Mouse (Mus musculus) stomach, postnatal 0 days (tissue): Measurements from ENCODE around the gene Svs2. TPM values are rescaled to one million over a fixed set of nuclear protein-coding genes. Genes with fewer than 3 reads are reported as not detected.
"Not testable (repeated sequence)": the region's sequence is repeated elsewhere in the genome, so short reads cannot be mapped to it uniquely, and the experiment has no call there.

Experiments
- ATAC-seq: fragments of 200-750 bp; cut with Nextera tagmentation; 2 replicates; pipeline ENCODE4 v1.8.0; 2017; ENCODE audit not compliant: low FRiP score, low TSS enrichment
- DNase-seq: peaks from one replicate; pipeline ENCODE4 v3.0.0-alpha.2; 2016; ENCODE audit warnings: low spot score
- H3K27ac ChIP-seq: fragments of 300-500 bp; sonication (generic); replicated peaks from 2 replicates; pipeline ENCODE4 v1.5.1; 2014; ENCODE audit warnings: mild to moderate bottlenecking, control low read depth
- H3K27me3 ChIP-seq: fragments of 300-500 bp; sonication (generic); 2 replicates; pipeline ENCODE4 v1.6.1; 2014; ENCODE audit warnings: low read length; ENCODE audit not compliant: control insufficient read depth, insufficient read depth
- H3K36me3 ChIP-seq: fragments of 300-500 bp; sonication (generic); 2 replicates; pipeline ENCODE4 v1.6.1; 2014; ENCODE audit warnings: low read length, mixed read lengths; ENCODE audit not compliant: control insufficient read depth, insufficient read depth
- H3K4me1 ChIP-seq: fragments of 300-500 bp; sonication (generic); replicated peaks from 2 replicates; pipeline ENCODE4 v1.6.1; 2014; ENCODE audit warnings: antibody characterized with exemption; ENCODE audit not compliant: control insufficient read depth, insufficient read depth
- H3K4me2 ChIP-seq: fragments of 300-500 bp; sonication (generic); replicated peaks from 2 replicates; pipeline ENCODE4 v1.6.1; 2014; ENCODE audit warnings: low read depth, mild to moderate bottlenecking, control low read depth, moderate library complexity
- H3K4me3 ChIP-seq: fragments of 300-500 bp; sonication (generic); 2 replicates; pipeline ENCODE4 v1.5.1; 2014; ENCODE audit warnings: low read depth, low read length, control low read depth
- H3K9ac ChIP-seq: fragments of 300-500 bp; sonication (generic); 2 replicates; pipeline ENCODE4 v1.6.1; 2014; ENCODE audit warnings: mild to moderate bottlenecking, low read length, control low read depth, mixed read lengths
- H3K9me3 ChIP-seq: fragments of 300-500 bp; sonication (generic); 2 replicates; pipeline ENCODE4 v1.6.1; 2016; ENCODE audit warnings: low read length; ENCODE audit not compliant: control insufficient read depth
- CTCF ChIP-seq: IDR thresholded peaks from 2 replicates; pipeline ENCODE4 v1.5.1; 2016; ENCODE audit warnings: antibody characterized with exemption, low read depth, mild to moderate bottlenecking, moderate library complexity
- EP300 ChIP-seq: optimal IDR thresholded peaks from 2 replicates; pipeline ENCODE3; 2016; ENCODE audit warnings: antibody characterized with exemption
- WGBS: fragments of 180-500 bp; shearing (Covaris S2); extraction: QIAGEN DNeasy Blood & Tissue Kit; methylation state at CpG from one replicate; pipeline ENCODE4 v1.1.7; 2014; 5-methylcytosine and 5-hydroxymethylcytosine counted together
- polyA plus RNA-seq: library from polyadenylated mRNA; unstranded; fragments of >200 nt; fragmentation: Nextera tagmentation; extraction: Ambion mirVana; gene quantifications from 2 replicates; pipeline ENCODE4 v1.2.1, GENCODE M21; 2015

Svs2 gene
- polyA plus RNA-seq = not detected in 2 replicates

DNA sequence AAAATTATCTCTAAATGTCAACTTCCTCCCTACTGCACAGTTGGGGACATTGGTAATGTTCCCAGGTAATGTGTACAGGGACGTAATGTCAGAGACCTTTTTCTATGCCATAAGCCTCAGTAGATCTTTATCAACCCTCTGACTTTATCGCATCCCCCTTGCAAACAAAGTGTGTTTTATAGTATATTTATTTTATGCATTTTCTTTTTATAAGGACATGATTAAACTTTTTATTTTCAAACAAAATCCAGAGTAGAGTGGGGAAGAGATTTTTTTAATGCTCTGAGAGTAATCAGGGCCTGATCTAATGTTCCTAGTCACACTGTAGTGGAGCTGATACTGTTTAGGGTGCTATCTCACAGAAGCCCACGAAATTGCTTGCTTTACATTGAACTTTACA lies at the start of gene Svs2:
Svs2 (minus strand) TSS at position 101 of the 400 bp plus-strand sequence.
- H3K9me3 ChIP-seq = no peaks in the 10 kb centered on the region
- WGBS = 76% methylated on average over 3 of the region's 3 CpGs
- H3K27me3 ChIP-seq = no peaks in the 10 kb centered on the region
- H3K4me3 ChIP-seq = no peak within 1 kb of the TSS
- H3K4me1 ChIP-seq = no peaks in the 10 kb centered on the region
- no peak for TF ChIP-seq EP300
- TF ChIP-seq CTCF = no peak
- no peak within 1 kb of the TSS for H3K9ac ChIP-seq
- ATAC-seq = no peak
- no peaks in the 10 kb centered on the region for H3K36me3 ChIP-seq
- H3K27ac ChIP-seq = no peak within 1 kb of the TSS
- DNase-seq = no peak
- H3K4me2 ChIP-seq = no peak within 1 kb of the TSS

DNA sequence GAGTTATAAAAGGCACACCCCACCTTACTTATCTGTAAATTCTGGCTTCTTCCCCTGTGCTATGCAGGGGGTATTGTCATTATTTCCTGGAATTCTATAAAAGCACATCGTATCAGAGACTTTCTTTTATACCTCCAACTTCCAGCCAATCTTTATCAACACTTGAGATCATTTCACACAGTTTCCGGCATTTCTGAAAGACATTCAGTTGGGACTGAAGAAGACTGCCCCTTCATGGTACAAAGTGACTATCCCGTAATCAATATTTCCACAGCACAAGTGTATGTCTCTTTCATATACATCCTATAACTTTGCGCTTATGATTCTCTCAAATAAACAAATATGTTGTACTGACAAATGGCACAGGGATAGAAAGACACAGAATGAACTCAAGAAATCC lies 40.1 kb upstream of the Svs2 start, which contains the start of gene Svs4:
Svs4 (minus strand) TSS at position 101 of the 400 bp plus-strand sequence.
- 93% methylated on average over 4 of the region's 4 CpGs for WGBS
- Histone ChIP-seq H3K4me1 (no peaks in the 10 kb centered on the region), H3K9me3 (no peaks in the 10 kb centered on the region), H3K4me3 (no peak within 1 kb of the TSS), H3K27me3 (no peaks in the 10 kb centered on the region), H3K36me3 (no peaks in the 10 kb centered on the region), H3K9ac (no peak within 1 kb of the TSS), H3K27ac (no peak within 1 kb of the TSS), H3K4me2 (no peak within 1 kb of the TSS)
- DNase-seq (no peak), ATAC-seq (no peak)
- no peak for TF ChIP-seq EP300
- TF ChIP-seq CTCF = no peak

DNA sequence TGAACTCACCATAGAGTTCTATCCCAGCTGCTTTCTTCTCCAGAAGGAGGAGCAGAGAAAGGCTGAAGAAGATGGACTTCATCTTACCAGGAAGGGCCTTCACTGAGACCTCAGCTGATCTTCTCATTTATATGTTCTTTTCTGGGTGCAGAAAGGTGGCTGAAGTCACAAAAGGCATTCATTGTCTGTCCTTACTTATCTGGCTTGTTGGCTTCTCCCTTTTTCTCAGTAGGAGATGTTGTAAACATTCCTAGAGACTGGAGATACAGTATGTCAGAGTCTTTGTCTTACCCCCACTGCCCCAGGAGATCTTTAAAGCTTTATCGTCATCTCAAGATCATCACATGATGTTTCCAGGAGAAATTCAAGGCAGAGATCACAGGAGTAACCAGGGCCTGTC lies 18.3 kb upstream of the Svs2 start, which contains the start of gene Svs3b:
Svs3b (minus strand) TSS at position 101 of the 400 bp plus-strand sequence.
- not testable (repeated sequence) for H3K36me3 ChIP-seq, H3K27me3 ChIP-seq, H3K27ac ChIP-seq, H3K9me3 ChIP-seq, H3K4me3 ChIP-seq, DNase-seq, H3K4me2 ChIP-seq, ATAC-seq, H3K9ac ChIP-seq, H3K4me1 ChIP-seq
- WGBS = 79% methylated on average over 1 of the region's 1 CpGs

DNA sequence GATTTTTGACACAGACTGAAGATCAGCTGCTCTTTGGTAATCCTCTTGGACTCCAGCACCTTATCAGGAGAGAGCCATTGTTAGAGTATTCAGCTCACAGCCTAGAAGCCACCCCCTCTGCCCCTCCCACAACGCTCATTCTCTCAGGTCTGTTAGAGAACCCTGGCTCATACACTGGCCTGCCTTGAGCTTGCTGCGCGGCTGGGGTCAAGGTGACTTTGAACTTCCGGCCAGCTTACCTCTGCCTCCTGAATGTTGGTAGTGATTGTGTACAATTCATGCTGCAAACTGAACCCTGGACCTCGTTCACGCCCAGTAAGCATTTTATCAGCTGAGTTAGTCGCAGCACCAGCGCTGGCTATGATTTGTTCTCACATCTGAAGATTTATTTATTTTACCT lies 5.6 kb downstream of the Svs2 start:
- H3K9ac ChIP-seq = no peak overlapping the region
- ATAC-seq (peak; percentile 79), DNase-seq (peak; percentile 59)
- H3K27ac ChIP-seq = no peak overlapping the region
- no peak overlapping the region for H3K4me3 ChIP-seq
- H3K27me3 ChIP-seq = no peaks in the 10 kb centered on the region
- WGBS = 59% methylated on average over 8 of the region's 8 CpGs
- H3K9me3 ChIP-seq = no peaks in the 10 kb centered on the region
- no peaks in the 10 kb centered on the region for H3K36me3 ChIP-seq
- TF ChIP-seq CTCF = no peak
- TF ChIP-seq EP300 = no peak
- H3K4me1 ChIP-seq = no peaks in the 10 kb centered on the region
- H3K4me2 ChIP-seq = no peak overlapping the region

DNA sequence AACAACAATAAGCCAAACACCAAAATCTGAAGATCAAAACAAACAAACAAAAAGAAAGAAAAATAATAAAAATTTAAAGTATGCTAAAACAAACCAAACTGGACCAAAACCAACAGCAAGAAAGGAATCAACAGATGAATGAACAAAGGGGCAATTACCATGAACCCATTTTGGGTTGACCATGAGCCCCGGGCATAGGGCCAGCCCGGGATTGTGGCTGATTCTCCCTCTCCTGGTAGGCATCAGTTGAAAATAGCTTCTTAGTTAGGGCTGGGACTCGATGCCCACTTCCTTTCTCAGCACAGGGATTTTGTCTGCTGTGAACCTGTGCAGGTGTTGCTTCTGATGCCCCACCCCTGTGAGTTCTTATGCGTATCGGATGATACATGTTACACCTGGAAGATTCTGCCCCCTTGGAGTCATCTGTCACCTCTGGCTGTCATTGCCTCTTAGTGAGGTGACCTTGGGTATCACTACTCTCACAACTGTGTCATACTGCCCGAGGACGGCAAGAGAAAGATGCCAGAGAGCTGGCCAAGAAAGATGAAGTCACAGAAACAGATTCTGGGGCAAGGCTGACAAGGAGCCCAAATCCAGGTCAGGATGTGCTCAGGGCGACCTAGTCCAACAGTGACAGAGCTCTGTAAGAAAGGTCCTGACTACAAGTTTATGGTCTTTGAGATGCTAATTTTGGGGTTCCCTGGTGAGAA lies 9.8 kb downstream of the Svs2 start:
- 84% methylated on average over 8 of the region's 8 CpGs for WGBS
- Histone ChIP-seq H3K4me2 (no peak overlapping the region), H3K9ac (no peak overlapping the region), H3K27ac (no peak overlapping the region), H3K9me3 (no peaks in the 10 kb centered on the region), H3K27me3 (no peaks in the 10 kb centered on the region), H3K4me1 (no peaks in the 10 kb centered on the region), H3K36me3 (no peaks in the 10 kb centered on the region), H3K4me3 (no peak overlapping the region)
- ATAC-seq (no peak), DNase-seq (no peak)
- no peak for TF ChIP-seq CTCF
- TF ChIP-seq EP300 = no peak

DNA sequence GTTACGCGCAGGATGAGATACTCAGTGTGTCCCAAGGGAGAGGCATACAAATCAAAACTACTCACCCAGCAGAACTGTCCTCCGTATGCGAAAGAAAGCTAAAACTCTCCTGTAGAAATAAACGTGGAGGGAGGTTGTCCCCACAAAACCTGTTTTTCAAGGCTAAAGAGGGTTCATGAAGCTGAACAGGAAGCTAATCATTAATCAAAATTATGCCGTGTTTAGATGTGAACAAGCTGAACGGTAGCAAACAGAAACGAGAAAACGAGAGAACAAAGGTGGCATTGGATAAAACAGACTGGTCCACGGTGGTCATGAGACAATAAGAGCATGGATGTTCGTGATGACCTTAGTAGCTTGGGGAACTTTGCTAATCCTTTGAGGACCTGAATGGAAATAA lies 16.7 kb downstream of the Svs2 start, which contains the start of gene Wfdc15b:
Wfdc15b (minus strand) TSS at position 139 of the 400 bp plus-strand sequence.
- DNase-seq = no peak
- Histone ChIP-seq H3K4me2 (0 out of 2 replicates have a peak within 1 kb of the TSS, but pooled peaks have one; percentile 2), H3K4me3 (no peak within 1 kb of the TSS), H3K27ac (no peak within 1 kb of the TSS), H3K9ac (no peak within 1 kb of the TSS), H3K36me3 (no peaks in the 10 kb centered on the region), H3K27me3 (no peaks in the 10 kb centered on the region), H3K4me1 (no peaks in the 10 kb centered on the region), H3K9me3 (no peaks in the 10 kb centered on the region)
- 33% methylated on average over 11 of the region's 11 CpGs for WGBS
- TF ChIP-seq CTCF = no peak
- TF ChIP-seq EP300 = no peak
- ATAC-seq = no peak
